Mouse (Mus musculus) cerebellum, postnatal 36 days (tissue): Measurements from ENCODE around the gene Tgfa.

ENCODE experiments used
- DNase-seq, 2 experiments: peaks; one replicate each; pipeline ENCODE4 v3.0.0; 2021 to 2022; ENCODE audit warnings: mixed read lengths in 2 of 2

Tgfa gene

DNA sequence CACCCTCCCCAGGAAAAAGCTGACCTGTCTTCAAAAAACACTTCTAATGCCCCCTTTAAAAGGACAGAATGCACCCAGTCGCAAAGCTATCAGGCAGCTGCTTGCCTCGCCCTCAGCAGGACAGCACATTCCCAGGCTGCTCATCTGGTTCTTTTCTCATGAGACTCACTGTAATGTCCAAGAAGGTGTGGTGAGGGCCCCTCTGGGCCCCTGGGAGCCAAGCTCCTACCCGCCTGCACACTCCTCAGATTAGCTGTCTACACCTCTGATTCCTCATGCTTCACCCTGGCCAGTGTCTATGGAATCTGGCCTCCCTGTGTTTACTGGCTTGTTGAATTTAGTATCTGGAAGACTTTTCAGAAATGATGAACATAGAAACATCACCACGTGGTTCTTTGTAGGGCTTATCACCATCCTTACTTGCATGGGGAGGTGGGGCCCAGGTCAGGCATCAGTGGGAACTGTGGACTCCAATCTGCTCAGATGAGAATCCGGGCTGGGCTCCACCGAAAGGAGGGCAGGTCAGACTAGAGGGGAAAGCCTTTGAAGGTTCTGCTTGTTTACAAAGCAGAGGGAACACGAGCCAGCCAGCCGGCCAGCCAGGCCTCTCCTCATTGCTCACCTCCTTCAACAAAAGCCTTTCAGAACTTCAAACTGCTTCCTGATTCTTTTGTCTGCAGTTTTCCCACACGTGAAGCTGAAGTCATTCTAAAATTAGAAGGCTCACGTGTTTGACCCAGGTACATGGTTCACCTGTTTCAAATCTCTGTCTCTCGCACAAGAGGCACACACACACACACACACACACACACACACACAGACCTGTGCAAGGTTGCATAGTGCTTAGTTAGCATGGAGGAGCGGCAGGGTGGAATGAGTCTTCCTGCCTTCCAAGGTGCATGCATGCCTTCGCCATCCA lies 38.7 kb downstream of the Tgfa start:
- no peak for DNase-seq

DNA sequence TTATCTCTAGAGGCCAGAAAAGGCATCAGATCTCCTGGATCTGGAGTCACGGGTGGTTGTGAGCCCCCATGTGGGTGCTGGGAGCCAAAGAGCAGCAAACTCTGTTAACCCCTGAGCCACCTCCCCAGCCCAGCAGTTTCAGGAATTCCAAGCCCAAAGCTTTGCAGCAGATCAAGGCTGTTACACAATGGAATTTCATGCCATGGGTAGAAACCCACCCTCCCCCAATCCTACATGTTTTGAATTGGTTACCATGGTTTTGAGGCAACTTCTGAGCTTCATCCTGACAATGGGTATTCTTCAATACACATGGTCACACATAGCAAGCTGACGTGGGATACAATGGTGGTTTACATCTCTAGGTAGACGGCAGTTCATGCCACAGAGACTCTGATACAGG lies 49.8 kb downstream of the Tgfa start:
- DNase-seq, result no peak

DNA sequence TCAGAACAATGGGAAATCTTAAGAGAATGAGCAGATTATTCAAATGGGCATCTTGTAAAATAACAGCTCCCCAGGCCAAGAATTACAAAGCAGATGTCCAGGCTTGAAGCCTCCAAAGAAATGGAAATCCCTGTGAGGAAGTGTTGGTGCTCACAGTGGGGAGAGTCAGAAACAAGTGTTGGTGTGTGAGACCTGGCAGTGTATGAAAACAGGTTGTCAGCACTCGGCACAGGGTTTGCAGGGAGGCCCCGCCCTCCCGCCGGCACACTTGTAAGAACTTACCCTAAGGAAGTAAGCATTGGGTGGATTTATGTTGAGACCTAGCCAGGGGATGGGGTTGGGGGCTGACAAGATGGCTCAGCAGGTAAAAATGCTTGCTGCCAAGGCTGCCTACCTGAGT lies 50.9 kb downstream of the Tgfa start:
- no peak for DNase-seq

DNA sequence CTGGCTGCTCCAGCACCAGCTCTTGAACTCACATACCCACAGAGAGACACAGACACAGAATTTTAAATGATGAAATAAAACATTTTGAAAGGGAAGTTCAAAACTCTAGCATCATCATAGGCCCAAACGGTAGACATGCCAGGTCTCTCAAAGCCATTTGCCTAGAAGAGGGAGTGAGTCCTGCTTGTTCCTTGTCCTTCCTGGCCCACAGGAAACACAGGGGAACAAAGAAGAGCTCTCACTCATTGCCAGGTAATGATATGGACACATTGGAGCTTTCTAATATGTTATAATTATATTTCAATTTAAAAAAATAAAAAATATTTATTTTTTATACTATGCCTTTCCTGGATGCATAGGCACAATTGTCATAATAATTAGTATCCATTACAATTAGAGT lies 53.5 kb downstream of the Tgfa start:
- DNase-seq, result no peak

DNA sequence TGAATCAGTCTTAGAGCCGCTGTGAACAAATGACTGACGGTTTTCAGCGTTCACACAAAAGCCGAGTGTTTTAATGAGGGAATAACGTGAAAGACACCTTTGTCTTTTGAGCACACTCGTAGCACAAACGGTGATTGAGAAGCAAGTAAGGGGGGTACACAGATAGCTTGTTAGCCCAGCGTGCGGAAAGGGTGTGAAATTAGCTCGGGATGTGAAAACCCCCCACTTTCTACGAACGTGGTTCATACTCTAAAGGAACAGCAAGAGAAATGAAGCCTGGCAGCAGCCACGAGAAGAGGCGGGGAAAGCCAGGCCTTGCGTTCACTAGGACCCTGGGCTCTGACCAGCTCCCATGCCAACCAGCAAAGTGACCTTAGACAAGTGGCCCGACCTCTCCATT lies 54.0 kb downstream of the Tgfa start:
- no peak for DNase-seq

DNA sequence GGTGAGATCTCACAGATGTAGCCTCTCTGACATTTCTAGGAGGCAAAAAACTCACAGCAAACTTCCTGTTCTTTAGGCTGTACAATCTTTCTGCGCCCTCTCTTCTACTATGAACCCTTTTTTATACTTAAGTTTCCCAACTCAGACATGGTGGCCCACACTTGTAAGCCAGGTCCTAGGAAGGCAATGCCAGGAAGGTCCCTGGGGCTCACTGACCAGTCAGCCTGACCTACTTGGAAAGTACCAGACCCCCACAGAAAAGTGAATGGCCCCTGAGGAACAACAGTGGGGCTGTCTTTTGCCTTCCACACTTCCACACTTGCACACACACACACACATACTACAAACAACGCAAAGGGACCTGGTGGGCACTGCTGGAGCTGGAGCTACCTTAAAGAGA lies 55.2 kb downstream of the Tgfa start:
- no peak for DNase-seq

DNA sequence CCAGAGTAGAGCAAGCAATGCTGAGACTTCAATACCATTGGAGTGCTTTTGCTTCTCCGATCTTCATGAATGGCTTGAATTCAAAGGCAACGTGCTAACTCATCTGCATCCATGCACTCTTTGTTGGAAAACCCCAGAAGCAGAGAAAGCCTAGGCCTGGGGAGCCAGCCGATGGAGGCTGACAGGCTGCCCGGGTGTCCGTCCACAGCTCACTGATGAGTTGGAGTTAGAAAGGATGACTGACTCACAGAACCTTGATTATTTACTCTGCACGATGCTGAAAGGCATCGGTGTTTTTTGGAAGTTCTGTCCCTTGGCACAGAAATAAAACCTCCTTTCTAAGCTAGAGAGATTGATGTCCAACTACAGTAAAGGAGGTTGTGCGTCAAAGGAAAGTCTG lies 55.8 kb downstream of the Tgfa start:
- DNase-seq, result no peak

DNA sequence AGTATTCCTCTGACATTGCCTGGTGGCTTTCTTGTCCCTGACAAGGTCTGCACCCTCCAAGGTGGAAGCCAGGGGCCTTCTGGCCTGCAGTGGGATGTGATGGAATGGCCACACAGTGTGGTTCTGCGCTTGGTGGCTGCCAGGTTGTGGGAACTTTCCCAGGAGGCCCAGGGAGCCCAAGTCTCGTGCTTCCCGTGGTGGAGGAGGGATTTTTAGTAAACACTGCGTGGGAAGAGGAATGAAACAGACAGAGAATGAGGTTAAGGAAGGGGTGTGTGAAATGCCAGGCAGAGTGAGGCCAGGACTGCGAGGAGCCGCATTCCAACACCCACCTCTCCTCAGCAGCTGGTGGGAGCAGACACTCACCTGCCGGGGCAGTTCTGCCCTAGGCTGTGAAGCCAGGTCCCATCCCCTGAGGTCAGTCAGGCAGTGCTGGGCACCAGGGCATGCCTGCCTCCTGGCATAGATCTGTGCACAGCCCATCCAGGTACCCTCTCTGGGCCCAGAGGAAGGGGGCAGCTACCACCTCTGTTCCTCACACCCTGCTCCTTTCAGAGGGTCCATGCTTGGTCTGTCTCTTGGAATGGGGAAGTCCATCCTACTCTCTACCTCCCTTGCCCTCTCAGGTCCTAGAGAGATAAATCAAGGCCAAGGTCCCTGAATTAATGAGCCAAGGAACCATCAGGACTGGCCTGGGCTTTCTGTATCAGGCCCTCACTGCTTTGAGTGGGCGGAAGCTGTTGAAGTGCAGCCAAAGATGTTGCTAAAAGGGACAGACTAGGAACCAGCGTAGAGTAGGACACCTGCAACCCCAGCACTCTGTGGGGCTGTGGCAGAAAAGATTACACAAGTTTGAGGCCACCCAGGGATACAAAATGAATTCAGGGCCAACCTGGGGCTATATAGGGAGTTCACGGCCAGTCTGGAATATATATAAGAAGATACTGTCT lies 57.4 kb downstream of the Tgfa start:
- no peak for DNase-seq

DNA sequence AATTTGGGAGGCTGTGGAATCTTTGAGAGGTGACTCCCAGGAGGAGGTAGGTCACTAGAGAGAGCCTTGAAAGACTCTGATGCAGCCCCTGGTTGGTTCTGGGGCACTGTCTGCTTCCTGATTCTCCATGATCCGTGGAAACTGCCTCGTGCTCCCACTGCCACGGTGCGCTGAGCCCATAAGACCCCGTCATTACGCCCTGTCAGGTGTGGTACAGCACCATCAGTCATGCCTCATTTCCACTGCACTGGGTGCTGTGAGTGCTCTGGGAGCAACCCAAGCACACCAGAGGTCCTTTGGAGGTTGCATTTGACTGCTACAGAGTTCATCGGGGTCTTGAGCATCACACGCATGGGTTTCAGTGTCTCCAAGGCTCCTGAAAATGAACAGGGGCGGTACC lies 60.9 kb downstream of the Tgfa start:
- no peak for DNase-seq

DNA sequence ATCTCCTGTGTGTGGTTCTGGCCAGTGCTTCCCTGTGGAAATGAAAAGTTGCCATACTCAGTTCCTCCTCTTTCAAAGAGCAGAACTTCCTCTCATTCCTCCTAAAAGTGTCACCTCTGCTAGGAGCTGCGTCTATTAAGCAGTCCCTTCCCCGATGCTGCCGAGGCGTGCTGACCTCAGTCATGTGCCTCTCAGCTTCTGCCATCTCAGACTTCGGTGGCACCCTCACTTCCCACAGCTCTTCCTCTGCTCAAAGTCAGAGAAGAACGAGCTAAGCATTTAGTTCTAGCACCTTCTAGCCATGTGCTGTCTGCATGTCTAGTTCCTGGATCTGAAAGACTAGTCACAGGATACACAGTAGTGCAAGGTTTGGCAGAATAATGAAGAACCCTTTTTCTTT lies 64.2 kb downstream of the Tgfa start:
- DNase-seq, result no peak

DNA sequence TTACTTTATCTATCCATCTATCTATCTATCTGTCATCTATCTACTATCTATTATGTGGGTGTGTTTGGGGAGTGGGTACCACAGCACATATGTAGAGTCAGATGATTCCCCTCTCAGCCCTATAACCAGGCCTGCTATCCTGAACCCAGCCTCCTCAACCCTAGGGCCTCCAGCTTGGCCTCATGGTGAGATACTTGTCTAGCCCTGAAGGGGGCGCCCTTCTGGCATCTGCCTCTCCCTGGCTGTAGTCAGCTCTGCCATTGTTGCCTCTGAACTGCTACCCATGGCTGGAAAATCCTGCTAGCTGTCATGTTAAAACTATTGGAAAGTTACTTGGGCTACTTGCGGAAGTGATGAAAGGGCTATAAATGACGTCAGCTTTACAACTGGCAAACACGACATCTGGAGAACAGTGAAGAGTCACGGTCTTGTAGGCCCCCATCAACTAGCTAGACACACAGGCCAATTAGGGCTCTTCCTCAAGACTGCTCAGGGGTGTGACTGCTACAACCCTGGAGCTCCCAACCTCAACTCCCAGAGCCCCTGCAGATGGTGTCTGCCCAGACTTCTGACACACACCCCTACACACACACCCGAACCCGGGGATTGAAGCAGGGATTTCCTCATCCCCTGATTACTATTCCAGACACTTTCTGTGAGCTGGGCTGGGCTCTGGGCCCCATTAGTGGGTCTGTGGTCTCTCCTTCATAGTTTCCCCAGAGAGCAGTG lies 65.5 kb downstream of the Tgfa start:
- no peak for DNase-seq

DNA sequence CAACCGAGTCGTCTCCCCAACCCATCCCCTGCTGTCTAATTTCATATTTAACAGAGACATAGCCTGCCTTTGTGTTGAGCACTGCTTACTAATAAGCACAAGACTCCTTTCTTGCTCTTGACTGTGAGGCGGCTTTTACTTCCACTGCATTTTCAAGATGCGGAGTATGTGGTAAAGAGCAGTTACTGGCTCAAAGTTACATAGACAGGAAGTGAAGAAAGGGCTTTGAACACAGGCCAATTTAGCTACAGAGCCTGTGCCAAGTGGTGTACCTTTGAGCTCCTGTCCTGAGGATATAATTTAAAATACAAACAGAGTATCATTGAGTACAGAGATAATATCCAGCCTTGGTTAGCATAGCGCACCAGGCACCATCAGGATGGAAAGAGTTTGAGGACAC lies 71.8 kb downstream of the Tgfa start:
- no peak for DNase-seq

DNA sequence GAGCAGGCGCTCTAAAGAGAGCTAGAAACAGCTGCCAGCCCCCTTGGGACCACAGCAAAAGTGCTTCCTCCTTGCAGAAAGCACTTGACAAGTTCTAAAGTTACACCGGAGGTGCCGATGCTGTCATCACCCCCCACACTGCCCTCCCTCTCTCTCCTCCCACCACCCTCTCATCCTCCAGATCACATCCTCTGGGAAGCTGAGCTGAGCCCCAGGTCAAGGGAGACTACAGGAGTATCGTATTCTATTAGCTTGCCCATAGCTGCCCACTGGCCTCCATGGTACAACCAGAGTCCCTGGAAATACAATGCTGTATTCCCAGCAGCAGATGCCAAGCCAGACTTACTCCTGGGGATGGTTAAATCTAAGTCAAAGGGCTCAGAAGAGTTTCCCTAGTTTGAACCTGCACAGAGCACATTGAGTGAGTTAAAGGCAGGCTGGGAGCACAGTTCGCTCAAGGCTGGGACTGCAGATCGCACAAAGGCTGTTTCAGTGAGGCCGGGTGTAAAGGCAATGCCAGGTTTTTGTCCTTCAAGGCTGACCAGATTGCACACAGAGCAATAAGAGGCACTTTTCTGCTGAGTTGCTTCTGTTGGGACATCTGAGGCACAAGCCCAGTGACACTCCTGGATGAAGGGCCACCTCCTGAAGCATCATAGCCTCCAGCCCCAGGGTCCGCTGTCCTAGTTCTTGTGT lies 75.5 kb downstream of the Tgfa start:
- no peak for DNase-seq

DNA sequence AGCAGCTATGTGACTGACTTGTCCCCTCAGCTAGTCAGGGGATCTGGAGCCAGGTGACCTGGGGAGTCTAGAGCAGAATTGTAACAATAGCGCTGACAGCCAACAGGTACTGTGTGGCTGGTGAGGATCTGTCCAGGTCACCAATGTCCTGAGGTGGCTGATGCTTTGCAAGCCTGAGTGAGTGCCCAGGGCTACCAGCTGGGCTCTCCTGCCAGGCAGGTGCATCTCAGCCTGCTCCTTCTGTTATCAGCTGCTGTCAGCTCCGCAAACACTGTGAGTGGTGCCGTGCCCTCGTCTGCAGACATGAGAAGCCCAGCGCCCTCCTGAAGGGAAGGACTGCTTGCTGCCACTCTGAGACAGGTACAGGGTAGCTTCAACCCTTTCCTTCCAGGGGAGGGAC lies 76.1 kb downstream of the Tgfa start:
- peak; percentile 22 to 25 for DNase-seq

DNA sequence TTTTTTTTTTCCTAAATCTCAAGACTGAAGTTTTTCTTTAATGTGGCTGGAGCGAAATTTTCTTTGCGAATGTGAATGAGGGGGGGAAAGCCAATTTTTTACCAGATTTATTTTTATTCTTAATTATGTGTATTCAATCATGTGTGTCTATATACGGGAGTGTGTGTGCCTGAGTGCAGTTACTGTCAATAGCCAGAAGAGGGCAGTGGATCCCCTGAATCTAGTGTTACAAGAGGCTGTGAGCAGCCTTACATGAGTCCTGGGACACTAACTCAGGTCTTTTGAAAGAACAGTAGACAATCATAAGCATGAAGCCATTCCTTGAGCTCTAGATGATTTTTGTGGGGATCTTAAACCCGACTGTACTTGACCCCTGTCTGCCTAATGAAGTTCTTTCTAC lies 80.7 kb downstream of the Tgfa start:
- DNase-seq, result no peak

DNA sequence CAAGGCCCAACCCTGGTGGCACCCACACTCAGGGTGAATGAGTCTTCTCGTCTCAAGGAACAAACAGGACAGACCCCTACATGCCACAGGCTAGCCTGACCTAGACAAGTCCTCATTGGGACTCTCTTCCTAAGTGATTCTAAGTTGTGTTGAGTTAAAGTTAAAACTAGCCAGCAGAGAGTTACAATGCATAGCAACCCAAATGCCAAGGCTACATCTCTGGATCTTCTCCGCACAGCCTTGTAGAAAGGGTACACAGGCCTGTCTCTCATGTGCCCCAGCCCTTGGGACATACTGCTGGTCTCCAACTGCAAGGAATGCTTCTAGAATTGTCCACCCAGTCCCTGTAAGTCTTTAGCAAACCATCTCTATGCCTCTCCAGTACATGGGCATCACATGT lies 81.8 kb downstream of the Tgfa start:
- DNase-seq, result no peak

DNA sequence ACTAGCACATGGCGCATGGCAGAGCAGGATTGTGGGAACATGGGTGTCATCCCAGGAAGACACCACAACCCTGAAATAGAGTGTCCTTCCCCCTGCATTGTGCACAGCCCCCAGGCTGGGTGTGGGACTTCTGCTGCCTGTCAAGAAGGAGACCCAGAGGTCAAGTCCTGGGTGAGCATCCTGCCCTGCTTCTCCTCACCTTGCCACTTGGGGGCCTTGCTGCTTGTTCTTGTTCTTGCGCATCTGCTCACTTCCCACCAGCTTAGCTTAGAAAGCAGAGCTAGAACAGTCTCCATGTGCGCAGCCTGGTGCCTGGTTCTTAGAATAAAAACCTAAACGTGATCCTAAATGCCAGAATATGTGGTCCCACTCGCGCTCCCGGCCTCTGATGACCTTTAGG lies 82.6 kb downstream of the Tgfa start:
- no peak for DNase-seq

DNA sequence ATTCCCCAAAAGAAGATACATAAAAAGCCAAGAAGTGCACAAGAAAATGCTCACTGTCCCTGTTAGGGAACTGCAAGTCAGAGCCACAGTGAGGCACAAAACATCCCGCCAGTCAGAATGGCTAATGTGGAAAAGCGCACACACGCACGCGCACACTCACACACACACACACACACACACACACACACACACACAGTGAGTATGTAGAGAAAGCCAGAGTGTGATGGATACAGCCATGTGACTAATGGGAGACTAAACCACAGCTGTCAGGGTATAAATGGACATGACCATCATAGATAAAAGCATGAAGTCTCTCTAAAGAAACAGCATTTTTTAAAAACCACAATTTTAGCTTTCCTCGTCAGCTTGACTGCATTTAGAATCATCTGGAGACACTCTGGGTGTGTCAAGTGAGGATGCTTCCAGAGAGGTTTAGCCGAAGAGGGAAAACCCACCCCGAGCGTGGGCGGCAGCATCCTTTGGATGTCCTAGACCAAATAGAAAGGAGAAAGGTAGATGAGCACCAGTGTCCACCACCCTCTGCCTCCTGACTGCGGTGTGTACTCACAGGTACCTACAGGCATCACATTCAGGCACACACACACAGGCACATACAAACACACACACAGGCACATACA lies 86.7 kb downstream of the Tgfa start:
- no peak for DNase-seq

DNA sequence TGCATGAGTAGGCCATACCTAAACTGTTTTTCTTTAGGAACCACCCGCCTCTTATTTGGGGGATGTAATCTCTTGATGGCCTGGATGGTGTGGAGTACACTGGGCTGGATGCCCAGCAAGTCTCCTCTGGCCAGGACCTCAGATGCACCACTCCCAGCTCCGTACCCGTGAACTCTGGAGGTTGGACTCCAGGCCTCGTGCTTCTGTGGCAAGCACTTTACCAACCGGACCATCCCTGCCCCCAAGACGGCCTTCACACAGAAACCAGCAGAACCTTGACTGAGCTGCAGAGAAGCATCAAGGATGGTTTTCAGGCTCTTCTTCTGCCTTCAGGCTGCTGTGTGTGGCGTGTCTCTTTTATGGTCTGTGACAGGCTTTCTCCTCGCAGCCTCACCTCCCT lies 98.3 kb downstream of the Tgfa start:
- DNase-seq, result no peak

DNA sequence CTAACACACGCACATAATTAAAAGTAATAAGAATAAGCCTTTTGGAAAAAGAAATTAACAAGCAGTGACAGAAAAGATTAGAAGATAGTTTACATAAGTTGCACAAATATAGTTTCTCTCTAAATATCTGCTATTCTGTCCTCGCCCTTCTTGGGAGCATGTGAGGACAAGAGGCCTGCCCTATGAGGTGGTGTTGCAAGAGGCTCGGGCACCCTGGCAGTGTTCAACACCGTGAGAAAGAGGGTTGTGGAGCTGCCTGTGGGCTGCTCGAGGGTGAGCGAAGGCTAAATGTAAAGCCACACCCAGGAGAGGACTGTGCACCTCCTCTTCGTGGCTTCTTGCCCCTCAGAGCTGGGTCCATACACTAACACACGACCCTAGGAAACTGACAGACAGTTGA lies 100.4 kb downstream of the Tgfa start:
- no peak for DNase-seq

DNA sequence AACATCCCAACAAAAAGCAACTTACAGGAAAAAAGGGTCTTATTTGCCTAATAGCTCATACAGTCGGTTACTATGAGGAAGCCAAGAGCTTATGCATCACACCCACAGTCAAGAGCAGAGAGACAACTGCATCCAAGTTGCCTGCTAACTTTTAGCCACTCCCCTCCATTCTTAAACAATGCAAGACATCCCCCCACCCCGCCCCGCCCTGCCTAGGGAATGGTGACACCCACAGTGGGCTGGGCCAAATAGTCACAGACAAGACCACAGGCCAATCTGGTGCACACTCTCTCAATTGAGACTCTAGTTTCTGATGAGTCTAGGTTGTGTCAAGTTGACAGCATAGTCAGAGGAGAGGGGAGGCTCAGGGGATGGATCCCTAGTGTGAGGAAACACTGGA lies 101.1 kb downstream of the Tgfa start:
- no peak for DNase-seq

DNA sequence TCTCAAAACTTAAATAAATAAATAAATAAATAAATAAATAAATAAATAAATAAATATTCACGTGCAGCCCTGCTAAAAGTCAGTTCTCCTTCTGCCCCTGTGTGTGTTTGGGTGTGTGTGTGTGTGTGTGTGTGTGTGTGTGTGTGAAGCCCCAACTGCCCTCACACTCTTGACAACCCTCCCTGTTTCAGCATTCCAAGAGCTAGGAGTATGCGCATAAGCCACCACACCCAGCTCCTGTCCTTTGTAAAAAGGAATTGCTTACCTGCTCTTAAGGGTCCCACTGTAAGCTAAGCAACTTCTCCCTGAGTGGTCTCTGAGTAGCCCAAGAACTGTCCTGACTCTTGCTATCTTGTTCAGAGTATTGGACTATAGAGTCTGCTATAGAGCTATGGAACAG lies 101.9 kb downstream of the Tgfa start:
- DNase-seq, result no peak
